Mouse (Mus musculus) spleen, adult 2 months (tissue): ENCODE data around the gene Fbxl15. TPM values are rescaled to one million over a fixed set of nuclear protein-coding genes. Genes with fewer than 3 reads are reported as not detected.
A peak's percentile ranks its signal among the peaks of the same experiment; 100 is the strongest.

ENCODE experiments used
- DNase-seq, 2 experiments: peaks; one replicate each; pipeline versions ENCODE4 v3.0.0 to v3.0.0-alpha.2; 2012 to 2021; ENCODE audit warnings: low spot score in 2 of 2, low read depth in 1 of 2
- H3K27ac ChIP-seq: fragments of 200-500 bp; 2 replicates; pipeline ENCODE4 v1.5.1; 2012; ENCODE audit warnings: low read length, inconsistent platforms; ENCODE audit not compliant: insufficient read depth
- H3K27me3 ChIP-seq: fragments of 200-500 bp; 2 replicates; pipeline ENCODE4 v1.6.1; 2012; ENCODE audit warnings: mild to moderate bottlenecking, moderate library complexity, low read length, inconsistent platforms; ENCODE audit not compliant: control insufficient read depth, insufficient read depth
- H3K36me3 ChIP-seq: fragments of 200-500 bp; 2 replicates; pipeline ENCODE4 v1.6.1; 2012; ENCODE audit warnings: mild to moderate bottlenecking, low read length, inconsistent platforms; ENCODE audit not compliant: control insufficient read depth, insufficient read depth
- H3K4me1 ChIP-seq: fragments of 200-500 bp; 2 replicates; pipeline ENCODE4 v1.6.1; 2011; ENCODE audit warnings: inconsistent platforms; ENCODE audit not compliant: control insufficient read depth, insufficient read depth, insufficient read length
- H3K4me3 ChIP-seq: fragments of 200-500 bp; 2 replicates; pipeline ENCODE4 v1.5.1; 2011; ENCODE audit warnings: mild to moderate bottlenecking, inconsistent platforms; ENCODE audit not compliant: insufficient read depth, insufficient read length; ENCODE audit errors: extremely low read depth
- CTCF ChIP-seq: fragments of 200-500 bp; IDR thresholded peaks from 2 replicates; pipeline ENCODE4 v1.5.1; 2011; ENCODE audit warnings: mild to moderate bottlenecking, inconsistent platforms; ENCODE audit not compliant: insufficient read depth, insufficient read length, insufficient replicate concordance; ENCODE audit errors: extremely low read depth
- POLR2A ChIP-seq: fragments of 200-500 bp; IDR thresholded peaks from 2 replicates; pipeline ENCODE4 v1.6.1; 2011; ENCODE audit warnings: low read depth, low read length, inconsistent platforms
- WGBS: fragments of 180-500 bp; shearing (Covaris S2); methylation state at CpG from one replicate; pipeline ENCODE4 v1.1.7; 2018; 5-methylcytosine and 5-hydroxymethylcytosine counted together
- polyA plus RNA-seq: library from polyadenylated mRNA; depleted of rRNA; stranded (reverse); fragments of >200 nt; gene quantifications from 2 replicates; pipeline ENCODE4 v1.2.3, GENCODE M21; 2012; rRNA removed

Fbxl15 gene
- polyA plus RNA-seq, result 12.1 and 16.4 TPM in 2 replicates

DNA sequence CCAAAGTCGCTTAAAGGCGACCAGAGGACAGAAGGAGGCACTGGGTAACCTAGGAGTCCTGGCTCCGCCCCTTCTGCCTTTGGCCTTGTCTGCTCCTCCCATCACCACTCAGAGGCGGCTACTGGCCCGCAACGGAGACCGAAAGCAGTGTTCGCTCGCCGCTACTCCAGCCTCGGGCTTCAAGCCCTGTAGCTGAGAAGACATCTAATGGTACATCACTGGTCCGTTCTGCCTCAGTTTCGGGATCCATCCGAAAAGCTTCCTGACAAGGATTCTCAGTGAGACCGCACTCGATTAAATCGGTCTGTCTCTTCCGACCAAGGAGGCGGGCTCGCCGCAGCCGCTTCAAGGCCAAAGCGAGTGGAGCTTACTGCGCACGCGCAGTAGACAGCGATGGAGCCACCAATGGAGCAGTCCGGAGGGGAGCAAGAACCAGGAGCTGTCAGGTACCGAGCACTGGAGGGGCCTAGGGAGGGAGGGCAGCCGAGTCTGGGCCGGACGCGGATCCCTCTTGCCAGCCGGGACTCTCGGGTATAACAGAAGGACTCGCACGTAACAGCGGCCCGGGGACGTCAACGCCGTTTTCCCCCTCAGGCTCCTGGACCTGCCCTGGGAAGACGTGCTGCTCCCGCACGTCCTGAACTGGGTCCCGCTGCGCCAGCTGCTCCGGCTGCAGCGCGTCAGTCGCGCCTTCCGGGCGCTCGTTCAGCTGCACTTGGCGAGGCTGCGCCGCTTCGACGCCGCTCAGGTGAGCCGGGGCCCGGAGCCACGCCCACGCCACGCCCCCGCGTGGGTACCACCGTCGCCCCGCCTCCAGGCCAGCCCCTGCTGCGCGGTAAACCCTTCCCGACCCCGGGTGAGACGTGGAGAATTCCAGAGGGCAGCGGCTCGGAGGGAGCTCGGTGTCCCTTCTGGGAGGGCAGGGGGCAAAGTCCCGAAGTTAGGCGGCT is at the start of gene Fbxl15:
Gene Fbxl15 (plus strand): TSS at position 104 of the 950 bp plus-strand sequence.
- WGBS, result under 1% methylated on average over 81 of the region's 81 CpGs
- peak; percentile 80 to 89 for DNase-seq
- 0 out of 2 replicates have a peak, but pooled peaks cover 1% of the 10 kb centered on the region for H3K36me3 ChIP-seq
- H3K4me1 ChIP-seq, result peaks cover 15% of the 10 kb centered on the region
- TF ChIP-seq CTCF (no peak), POLR2A (peak; percentile 46)
- H3K27me3 ChIP-seq, result peaks cover 12% of the 10 kb centered on the region; the same call in 1 of the 2 replicates
- peak within 1 kb of the TSS; percentile 64 for H3K4me3 ChIP-seq
- peak within 1 kb of the TSS; percentile 82 for H3K27ac ChIP-seq

DNA sequence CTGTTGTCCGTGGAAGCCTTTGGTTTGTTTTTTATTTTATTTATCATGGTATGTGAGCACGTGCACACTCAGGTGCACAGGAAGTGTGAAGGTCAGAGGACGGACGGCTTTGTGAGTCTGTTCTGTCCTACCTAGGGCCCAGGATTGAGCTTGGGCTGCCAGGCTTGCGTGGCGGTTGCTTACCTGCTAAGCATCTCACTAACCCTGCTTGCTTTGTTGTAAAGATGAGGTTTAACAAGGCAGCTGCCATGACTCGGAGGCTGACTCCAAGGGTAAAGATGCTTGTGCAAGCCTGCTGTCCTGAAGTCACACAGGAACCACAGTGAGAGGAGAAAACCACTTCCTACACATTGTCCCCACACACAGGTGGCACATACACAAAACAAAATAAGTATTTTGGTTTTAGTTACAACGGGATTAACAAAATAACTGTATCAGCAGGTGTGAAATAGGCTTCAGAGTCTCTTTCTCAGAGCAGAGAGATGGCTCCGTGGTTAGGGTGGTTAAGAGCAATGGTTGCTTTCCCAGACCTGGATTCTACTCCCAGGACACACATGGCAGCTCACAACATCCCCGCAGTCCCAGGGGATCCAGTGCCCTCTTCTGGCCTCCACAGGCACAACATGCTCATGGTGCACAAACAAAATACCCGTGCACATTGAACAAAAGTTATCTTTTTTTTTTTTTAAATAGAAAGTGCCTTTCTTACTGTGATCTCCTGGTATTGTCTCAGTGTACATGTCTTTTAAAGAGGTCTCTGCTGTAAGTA is 45.7 kb upstream of the Fbxl15 start:
- Histone ChIP-seq H3K4me1 (no peaks in the 10 kb centered on the region), H3K27ac (no peak overlapping the region), H3K36me3 (peaks cover 39% of the 10 kb centered on the region), H3K27me3 (no peaks in the 10 kb centered on the region), H3K4me3 (no peak overlapping the region)
- no peak for DNase-seq
- WGBS, result 81% methylated on average over 11 of the region's 11 CpGs
- no peak for TF ChIP-seq CTCF
- no peak for TF ChIP-seq POLR2A

DNA sequence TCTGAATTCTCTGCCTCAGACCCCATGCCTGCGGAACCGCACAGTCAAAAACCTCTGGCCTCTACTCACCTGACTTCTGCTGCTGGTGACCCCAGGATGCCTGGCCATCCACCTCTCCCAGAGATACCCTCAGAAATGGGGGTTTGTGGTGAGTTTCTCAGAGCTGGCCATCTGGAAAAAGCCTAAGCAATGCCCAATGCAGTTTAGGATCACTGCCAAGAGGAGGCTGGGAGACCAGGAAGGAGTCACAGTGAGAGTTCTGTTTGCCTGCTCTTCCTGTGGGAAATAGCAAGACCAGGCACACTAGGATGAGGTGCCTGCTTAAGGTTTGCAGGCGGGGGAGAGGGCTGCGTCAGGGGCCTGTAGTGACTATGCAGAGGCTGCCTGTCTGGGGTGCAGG is 43.3 kb upstream of the Fbxl15 start:
- Histone ChIP-seq H3K27me3 (no peaks in the 10 kb centered on the region), H3K27ac (no peak overlapping the region), H3K4me3 (no peak overlapping the region), H3K4me1 (no peaks in the 10 kb centered on the region), H3K36me3 (peaks cover 39% of the 10 kb centered on the region)
- DNase-seq, result no peak
- WGBS, result 96% methylated on average over 4 of the region's 4 CpGs
- TF ChIP-seq POLR2A, result no peak

DNA sequence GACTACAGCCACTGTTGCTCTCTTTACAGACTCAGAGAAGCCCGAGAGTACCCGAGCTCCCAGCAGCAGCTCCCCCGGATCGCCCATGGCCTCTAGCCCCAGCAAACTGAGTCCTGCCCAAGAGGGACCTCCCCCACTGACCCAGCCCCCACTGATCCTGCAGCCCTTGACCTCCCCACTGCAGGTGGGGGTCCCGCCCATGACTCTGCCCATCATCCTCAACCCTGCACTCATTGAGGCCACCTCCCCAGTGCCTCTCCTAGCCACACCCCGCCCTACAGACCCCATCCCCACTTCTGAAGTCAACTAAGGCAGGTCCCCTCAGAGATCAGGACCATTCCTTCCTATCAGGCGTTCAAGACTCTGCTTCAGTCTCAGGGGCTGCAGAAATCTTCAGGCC is 42.4 kb upstream of the Fbxl15 start:
- H3K36me3 ChIP-seq, result peaks cover 32% of the 10 kb centered on the region
- WGBS, result 95% methylated on average over 7 of the region's 7 CpGs

DNA sequence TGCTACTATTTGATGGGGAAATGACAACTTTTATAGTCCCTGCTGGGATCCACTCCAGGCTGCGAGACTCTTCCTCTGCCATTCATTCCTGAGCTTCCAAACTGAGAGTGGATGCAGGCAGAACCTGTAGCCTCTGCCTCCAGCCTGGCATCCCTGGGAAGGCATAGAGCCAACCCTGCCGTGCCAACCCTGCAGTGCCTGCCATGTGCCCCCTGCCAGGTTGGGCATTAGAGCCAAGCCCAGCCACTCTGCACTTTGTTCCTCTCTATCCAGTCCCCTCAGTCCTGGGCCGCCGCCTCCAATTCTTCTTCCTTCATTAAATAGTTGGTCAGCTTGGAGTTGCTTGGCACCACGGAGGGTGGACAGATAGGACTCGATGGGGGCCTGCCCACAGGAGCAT is 41.9 kb upstream of the Fbxl15 start:
- Histone ChIP-seq H3K27me3 (no peaks in the 10 kb centered on the region), H3K4me3 (no peak overlapping the region), H3K4me1 (no peaks in the 10 kb centered on the region), H3K36me3 (peaks cover 31% of the 10 kb centered on the region), H3K27ac (no peak overlapping the region)
- DNase-seq, result no peak
- WGBS, result 95% methylated on average over 6 of the region's 6 CpGs
- TF ChIP-seq CTCF, result no peak
- no peak for TF ChIP-seq POLR2A

More for the DNA sequence above, 42.4 kb upstream of the Fbxl15 start:
- Histone ChIP-seq H3K4me1 (no peaks in the 10 kb centered on the region), H3K27me3 (no peaks in the 10 kb centered on the region), H3K27ac (no peak overlapping the region), H3K4me3 (no peak overlapping the region)
- no peak for DNase-seq
- TF ChIP-seq POLR2A (no peak), CTCF (no peak)

DNA sequence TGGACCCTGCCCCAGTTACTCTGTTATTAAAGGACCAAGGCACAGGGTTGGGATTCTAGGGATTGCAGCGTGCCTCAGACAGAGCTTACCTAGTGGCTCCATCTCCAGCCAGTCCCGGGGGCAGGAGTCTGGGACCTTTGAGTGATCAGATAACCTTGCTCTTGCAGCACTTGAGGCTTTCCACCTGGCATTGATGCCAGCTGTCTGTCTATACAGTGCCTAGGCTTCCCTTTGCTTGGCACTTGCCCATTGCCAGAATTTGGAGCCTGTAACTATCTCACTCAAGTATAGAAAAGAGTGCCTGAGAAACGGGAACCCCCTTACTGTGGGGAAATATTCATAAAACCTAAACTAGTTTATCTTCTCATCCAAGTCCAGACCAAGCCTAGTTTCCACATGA is 41.1 kb upstream of the Fbxl15 start:
- TF ChIP-seq POLR2A (no peak), CTCF (no peak)
- WGBS, result 84% methylated on average over 3 of the region's 3 CpGs
- no peaks in the 10 kb centered on the region for H3K4me1 ChIP-seq
- no peaks in the 10 kb centered on the region for H3K27me3 ChIP-seq
- DNase-seq, result no peak
- H3K4me3 ChIP-seq, result no peak overlapping the region
- H3K36me3 ChIP-seq, result peaks cover 29% of the 10 kb centered on the region
- H3K27ac ChIP-seq, result no peak overlapping the region

DNA sequence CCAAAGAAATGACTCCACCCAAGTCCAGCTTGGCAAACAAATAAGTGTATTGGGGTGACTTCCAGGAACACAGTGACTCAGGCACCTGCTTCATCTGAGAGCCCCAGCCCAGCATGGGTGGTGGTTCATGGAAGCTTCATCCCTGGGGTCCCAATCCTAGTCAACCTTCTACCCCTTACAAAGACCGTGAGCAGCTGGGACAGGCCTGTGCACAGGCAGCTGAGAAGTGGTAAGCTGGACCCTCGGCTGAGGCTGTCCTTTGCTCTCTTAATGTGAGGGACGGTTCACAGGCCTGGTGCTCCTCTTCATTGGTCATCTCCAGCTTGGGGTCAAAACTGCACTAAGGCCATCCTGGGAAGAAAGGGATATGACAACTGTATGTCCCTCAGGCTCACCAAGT is 40.4 kb upstream of the Fbxl15 start:
- TF ChIP-seq POLR2A (no peak), CTCF (no peak)
- Histone ChIP-seq H3K27me3 (no peaks in the 10 kb centered on the region), H3K4me1 (no peaks in the 10 kb centered on the region), H3K4me3 (no peak overlapping the region), H3K27ac (no peak overlapping the region), H3K36me3 (peaks cover 26% of the 10 kb centered on the region)
- no peak for DNase-seq
- WGBS, result 91% methylated on average over 3 of the region's 3 CpGs
